Mouse (Mus musculus) spleen, adult 2 months (tissue): ENCODE data around the gene Anapc13.

ENCODE experiments used
- CTCF ChIP-seq: fragments of 200-500 bp; IDR thresholded peaks from 2 replicates; pipeline ENCODE4 v1.5.1; 2011; ENCODE audit warnings: mild to moderate bottlenecking, inconsistent platforms; ENCODE audit not compliant: insufficient read depth, insufficient read length, insufficient replicate concordance; ENCODE audit errors: extremely low read depth
- POLR2A ChIP-seq: fragments of 200-500 bp; IDR thresholded peaks from 2 replicates; pipeline ENCODE4 v1.6.1; 2011; ENCODE audit warnings: low read depth, low read length, inconsistent platforms

DNA sequence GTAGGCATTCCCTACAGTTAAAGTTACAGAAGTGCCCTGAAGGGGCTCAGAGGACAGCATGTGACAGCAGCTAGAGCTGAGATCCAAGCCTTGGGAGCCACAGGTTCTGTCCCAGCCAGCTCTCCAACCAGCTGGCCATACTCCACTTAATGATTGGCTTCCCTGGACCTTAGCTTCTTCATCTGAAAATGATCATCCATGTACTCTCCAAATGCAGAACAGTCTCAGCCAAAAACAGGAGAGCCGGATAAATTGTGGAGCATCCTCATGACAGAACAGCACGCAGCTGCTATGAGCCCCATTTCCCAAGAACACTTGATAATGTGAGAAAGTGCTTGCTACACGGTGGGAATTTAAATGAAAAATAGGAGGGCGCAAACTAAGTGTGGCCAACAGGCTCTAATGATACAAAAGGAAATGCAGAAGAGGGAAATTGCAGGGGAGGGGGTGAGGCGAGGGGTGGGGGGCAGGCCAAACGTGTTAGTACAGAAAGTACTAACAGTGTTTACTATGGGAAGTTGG lies 25.2 kb downstream of the Anapc13 start:
- no peak for TF ChIP-seq CTCF
- TF ChIP-seq POLR2A, result no peak
